Mouse (Mus musculus): Measurements from ENCODE around the gene Acat2. TPM values are rescaled to one million over a fixed set of nuclear protein-coding genes. Genes with fewer than 3 reads are reported as not detected.
"Not testable (repeated sequence)": the region's sequence is repeated elsewhere in the genome, so short reads cannot be mapped to it uniquely, and the experiment has no call there.

Acat2 gene
- polyA plus RNA-seq, 1 experiment from 2014 or later: 348 TPM

- peaks cover 13% of the 10 kb centered on the region for H3K4me1 ChIP-seq
- H3K27ac ChIP-seq (replicated peaks): peak overlapping the region; percentile 98
- H3K27me3 ChIP-seq (replicated peaks; ENCODE audit: low read depth, poor library complexity, severe bottlenecking): no peaks in the 10 kb centered on the region
- WGBS: under 1% methylated on average over 40 of the region's 40 CpGs
- no peak for DNase-seq (ENCODE audit: low spot score)
- peaks cover 68% of the 10 kb centered on the region for H3K36me3 ChIP-seq (replicated peaks)
- H3K4me3 ChIP-seq: peak overlapping the region; percentile 97
- H3K9me3 ChIP-seq: no peaks in the 10 kb centered on the region
Measured at GRCm38 (mm10) chr17:12916588-12917380, 43.8 kb downstream of the Acat2 start.

- no peaks in the 10 kb centered on the region for H3K27me3 ChIP-seq (replicated peaks; ENCODE audit: low read depth, poor library complexity, severe bottlenecking)
- no peaks in the 10 kb centered on the region for H3K9me3 ChIP-seq
- peaks cover 68% of the 10 kb centered on the region for H3K36me3 ChIP-seq (replicated peaks)
- peak within 1 kb of the TSS; percentile 98 for H3K27ac ChIP-seq (replicated peaks)
- peak; percentile 99 for DNase-seq (ENCODE audit: low spot score)
- H3K4me1 ChIP-seq: peaks cover 13% of the 10 kb centered on the region
- under 1% methylated on average over 56 of the region's 56 CpGs for WGBS
- H3K4me3 ChIP-seq: peak within 1 kb of the TSS; percentile 97
Measured at GRCm38 (mm10) chr17:12915881-12916583, 44.5 kb downstream of the Acat2 start, which contains the start of gene Mrpl18. Gene Mrpl18 (minus strand): TSS chr17:12916345.

GRCm38 (mm10) chr17:12915488-12915880, 45.1 kb downstream of the Acat2 start, which contains the start of gene Tcp1:
Gene Tcp1 (plus strand): TSS chr17:12915701.
- Histone ChIP-seq H3K9me3 (no peaks in the 10 kb centered on the region), H3K27me3 (replicated peaks; ENCODE audit: low read depth, poor library complexity, severe bottlenecking) (no peaks in the 10 kb centered on the region), H3K36me3 (replicated peaks) (peaks cover 68% of the 10 kb centered on the region), H3K4me3 (peak within 1 kb of the TSS; percentile 97), H3K27ac (replicated peaks) (peak within 1 kb of the TSS; percentile 98), H3K4me1 (peaks cover 13% of the 10 kb centered on the region)
- DNase-seq (ENCODE audit: low spot score): no peak
- 1% methylated on average over 18 of the region's 18 CpGs for whole genome bisulfite sequencing

- no peaks in the 10 kb centered on the region for H3K27me3 ChIP-seq (replicated peaks; ENCODE audit: low read depth, poor library complexity, severe bottlenecking)
- peaks cover 56% of the 10 kb centered on the region for H3K36me3 ChIP-seq (replicated peaks)
- no peak overlapping the region for H3K27ac ChIP-seq (replicated peaks)
- no peak for DNase-seq (ENCODE audit: low spot score)
- H3K9me3 ChIP-seq: no peaks in the 10 kb centered on the region
- WGBS: 91% methylated on average over 8 of the region's 8 CpGs
- peaks cover 4% of the 10 kb centered on the region for H3K4me1 ChIP-seq
- no peak overlapping the region for H3K4me3 ChIP-seq
Measured at GRCm38 (mm10) chr17:12910391-12910790, 50.2 kb downstream of the Acat2 start.

DNA sequence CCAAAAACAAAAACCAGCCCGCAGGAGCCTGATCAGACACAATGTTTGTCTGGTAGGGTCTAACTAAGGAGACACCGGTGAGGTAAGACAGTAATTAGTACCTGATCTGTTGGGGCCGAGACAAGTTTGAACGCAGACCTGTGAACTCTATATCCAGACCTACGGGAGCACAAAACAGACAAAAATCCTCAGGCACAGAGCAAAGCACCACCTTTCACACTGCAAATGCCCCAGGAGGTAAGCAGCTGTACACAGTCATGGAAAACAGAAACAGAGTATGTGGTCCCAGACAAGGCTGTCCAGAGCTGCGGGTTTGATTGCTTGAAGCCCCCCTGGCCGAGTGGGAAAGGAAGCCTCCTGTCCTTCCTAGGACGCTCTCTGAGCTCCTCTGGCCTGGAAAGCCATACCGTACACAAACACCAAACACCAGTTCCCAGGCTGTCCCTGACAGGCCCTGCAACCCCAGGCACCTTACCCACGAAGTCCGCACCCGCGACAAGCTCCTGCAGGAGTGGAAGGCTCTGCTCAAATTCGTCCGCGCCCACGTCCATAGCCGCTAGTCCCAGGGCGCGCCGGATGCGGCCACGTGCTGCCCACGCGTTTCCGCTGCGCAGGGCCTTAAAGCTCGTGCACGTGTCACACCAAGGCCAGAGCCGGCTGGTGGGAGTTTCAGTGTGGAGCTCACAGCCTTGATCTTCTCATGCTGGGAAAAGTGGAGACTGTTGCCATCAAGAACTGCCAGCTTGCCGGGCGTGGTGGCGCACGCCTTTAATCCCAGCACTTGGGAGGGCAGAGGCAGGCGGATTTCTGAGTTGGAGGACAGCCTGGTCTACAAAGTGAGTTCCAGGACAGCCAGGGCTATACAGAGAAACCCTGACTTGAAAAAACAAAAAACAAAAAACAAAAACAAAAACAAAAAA, 50.9 kb downstream of the Acat2 start, which contains the start of gene Pnldc1:
TSS of gene Pnldc1 (minus strand) at position 870 of the 920 bp plus-strand sequence.
- Histone ChIP-seq H3K27me3 (replicated peaks; ENCODE audit: low read depth, poor library complexity, severe bottlenecking) (no peaks in the 10 kb centered on the region), H3K4me1 (no peaks in the 10 kb centered on the region; the same call in 1 of the 2 replicates), H3K27ac (replicated peaks) (no peak within 1 kb of the TSS), H3K9me3 (no peaks in the 10 kb centered on the region), H3K4me3 (no peak within 1 kb of the TSS), H3K36me3 (replicated peaks) (peaks cover 64% of the 10 kb centered on the region)
- WGBS: 80% methylated on average over 35 of the region's 35 CpGs
- DNase-seq (ENCODE audit: low spot score): no peak

DNA sequence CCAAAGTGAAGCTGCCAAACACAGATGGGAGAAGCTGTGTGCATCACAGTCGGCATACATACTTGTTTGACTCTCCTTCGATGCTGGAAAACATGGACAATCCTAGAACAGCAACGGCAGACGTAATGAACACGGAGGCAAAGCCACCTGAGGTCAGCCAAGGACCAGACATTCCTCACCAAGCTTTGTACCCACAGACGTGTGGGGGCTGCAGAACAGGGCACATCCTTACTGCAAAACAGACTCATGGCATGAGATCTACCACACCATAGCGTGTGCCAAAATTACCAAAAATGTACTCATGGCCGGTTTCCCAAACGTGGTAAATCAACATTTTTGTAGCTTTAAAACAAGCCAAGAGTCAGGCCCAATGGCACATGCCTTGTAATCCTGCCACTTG, 54.1 kb downstream of the Acat2 start:
- Histone ChIP-seq H3K9me3 (no peaks in the 10 kb centered on the region), H3K4me3 (no peak overlapping the region), H3K4me1 (peaks cover 12% of the 10 kb centered on the region; the same call in 1 of the 2 replicates), H3K27me3 (replicated peaks; ENCODE audit: low read depth, poor library complexity, severe bottlenecking) (no peaks in the 10 kb centered on the region), H3K36me3 (replicated peaks) (peaks cover 55% of the 10 kb centered on the region), H3K27ac (replicated peaks) (no peak overlapping the region)
- DNase-seq (ENCODE audit: low spot score): no peak
- WGBS: 94% methylated on average over 9 of the region's 9 CpGs

DNA sequence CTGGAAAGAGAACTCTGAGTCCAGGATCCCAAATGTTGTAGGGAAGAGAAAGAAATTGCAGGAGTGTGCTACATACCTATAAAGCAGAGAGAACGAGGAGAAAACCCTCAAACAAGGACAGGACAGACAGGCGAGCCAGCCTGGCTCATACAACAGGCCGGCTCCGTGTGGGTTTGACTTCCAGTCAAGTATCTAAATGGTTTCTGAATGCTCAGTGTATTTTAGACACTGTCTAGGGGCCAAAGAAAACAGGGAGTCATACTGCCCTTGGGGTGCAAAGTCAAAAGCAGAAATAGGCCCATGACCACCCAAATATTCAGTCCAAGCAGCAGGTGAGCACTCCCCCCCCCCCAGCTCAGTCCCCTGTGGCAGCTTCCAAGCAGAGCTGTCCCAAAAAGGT, 54.7 kb downstream of the Acat2 start:
- Histone ChIP-seq H3K27me3 (replicated peaks; ENCODE audit: low read depth, poor library complexity, severe bottlenecking) (no peaks in the 10 kb centered on the region), H3K4me1 (peaks cover 12% of the 10 kb centered on the region; the same call in 1 of the 2 replicates), H3K9me3 (no peaks in the 10 kb centered on the region), H3K36me3 (replicated peaks) (peaks cover 55% of the 10 kb centered on the region), H3K27ac (replicated peaks) (no peak overlapping the region), H3K4me3 (no peak overlapping the region)
- DNase-seq (ENCODE audit: low spot score): no peak
- 91% methylated on average over 4 of the region's 4 CpGs for WGBS

DNA sequence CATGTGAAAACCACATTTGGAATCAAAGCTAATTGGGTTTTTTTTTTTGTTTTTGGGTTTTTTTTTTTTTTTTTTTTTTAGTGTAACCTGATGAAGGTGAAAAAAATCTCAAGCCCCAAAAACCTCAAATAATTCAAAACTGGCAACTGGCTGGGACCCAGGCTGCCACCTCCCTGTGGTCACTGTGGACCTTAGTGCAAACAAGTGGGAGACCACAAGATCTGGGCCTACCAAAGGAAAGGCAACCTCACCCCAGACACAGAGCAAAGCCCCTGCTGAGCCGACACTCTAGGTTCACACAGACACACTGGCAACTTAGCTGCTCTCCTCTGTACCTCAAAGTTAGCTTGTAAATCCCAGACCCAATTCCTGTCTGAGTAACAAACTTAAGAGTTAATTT, 56.2 kb downstream of the Acat2 start:
- H3K27ac ChIP-seq (replicated peaks): no peak overlapping the region
- no peak overlapping the region for H3K4me3 ChIP-seq
- H3K4me1 ChIP-seq: peaks cover 12% of the 10 kb centered on the region; the same call in 1 of the 2 replicates
- peaks cover 54% of the 10 kb centered on the region for H3K36me3 ChIP-seq (replicated peaks)
- H3K9me3 ChIP-seq: no peaks in the 10 kb centered on the region
- WGBS: 81% methylated on average over 1 of the region's 1 CpGs
- no peak for DNase-seq (ENCODE audit: low spot score)
- H3K27me3 ChIP-seq (replicated peaks; ENCODE audit: low read depth, poor library complexity, severe bottlenecking): no peaks in the 10 kb centered on the region

- WGBS: 55% methylated on average over 11 of the region's 12 CpGs
- H3K27me3 ChIP-seq (replicated peaks; ENCODE audit: low read depth, poor library complexity, severe bottlenecking): no peaks in the 10 kb centered on the region
- H3K4me1 ChIP-seq: peaks cover 12% of the 10 kb centered on the region; the same call in 1 of the 2 replicates
- peaks cover 58% of the 10 kb centered on the region for H3K36me3 ChIP-seq (replicated peaks)
- peak; percentile 40 for DNase-seq (ENCODE audit: low spot score)
- H3K4me3 ChIP-seq: no peak overlapping the region
- peak overlapping the region; percentile 51; the same call in 1 of the 2 replicates for H3K27ac ChIP-seq (replicated peaks)
- H3K9me3 ChIP-seq: no peaks in the 10 kb centered on the region
Measured at GRCm38 (mm10) chr17:12903372-12904333, 56.9 kb downstream of the Acat2 start.

- 96% methylated on average over 6 of the region's 6 CpGs for WGBS
- Histone ChIP-seq H3K27me3 (replicated peaks; ENCODE audit: low read depth, poor library complexity, severe bottlenecking) (no peaks in the 10 kb centered on the region), H3K4me3 (no peak overlapping the region), H3K4me1 (peaks cover 16% of the 10 kb centered on the region), H3K27ac (replicated peaks) (no peak overlapping the region), H3K36me3 (replicated peaks) (peaks cover 58% of the 10 kb centered on the region), H3K9me3 (no peaks in the 10 kb centered on the region)
- no peak for DNase-seq (ENCODE audit: low spot score)
Measured at GRCm38 (mm10) chr17:12902291-12902690, 58.3 kb downstream of the Acat2 start.

- Histone ChIP-seq H3K36me3 (replicated peaks) (peaks cover 58% of the 10 kb centered on the region), H3K27ac (replicated peaks) (peak overlapping the region; percentile 79), H3K4me1 (peaks cover 21% of the 10 kb centered on the region)
- WGBS: 41% methylated on average over 2 of the region's 2 CpGs
- H3K9me3 ChIP-seq; H3K27me3 ChIP-seq (replicated peaks; ENCODE audit: low read depth, poor library complexity, severe bottlenecking); H3K4me3 ChIP-seq; DNase-seq (ENCODE audit: low spot score): not testable (repeated sequence)
Measured at GRCm38 (mm10) chr17:12898607-12899006, 61.9 kb downstream of the Acat2 start.

Data from embryonic facial prominence, embryonic 10.5 days (tissue).